Mouse (Mus musculus) common myeloid progenitor, adult 5-6 weeks (primary cell): Measurements from ENCODE around the gene Cdc37l1. TPM values are rescaled to one million over a fixed set of nuclear protein-coding genes. Genes with fewer than 3 reads are reported as not detected.
"Not testable (repeated sequence)": the region's sequence is repeated elsewhere in the genome, so short reads cannot be mapped to it uniquely, and the experiment has no call there.

Experiments
- ATAC-seq: replicated peaks from 2 replicates; pipeline ENCODE4 v1.8.0; 2016; ENCODE audit warnings: low read depth, mild to moderate bottlenecking, moderate TSS enrichment, inconsistent platforms; ENCODE audit not compliant: poor library complexity, severe bottlenecking
- total RNA-seq: library from RNA; stranded (forward); fragments of 200-1000, 187-1606 nt; gene quantifications from 2 replicates; pipeline ENCODE4 v1.2.3, GENCODE M21; 2017

The Cdc37l1 gene
- total RNA-seq, 1 experiment from 2014 or later: 42.2 TPM

DNA sequence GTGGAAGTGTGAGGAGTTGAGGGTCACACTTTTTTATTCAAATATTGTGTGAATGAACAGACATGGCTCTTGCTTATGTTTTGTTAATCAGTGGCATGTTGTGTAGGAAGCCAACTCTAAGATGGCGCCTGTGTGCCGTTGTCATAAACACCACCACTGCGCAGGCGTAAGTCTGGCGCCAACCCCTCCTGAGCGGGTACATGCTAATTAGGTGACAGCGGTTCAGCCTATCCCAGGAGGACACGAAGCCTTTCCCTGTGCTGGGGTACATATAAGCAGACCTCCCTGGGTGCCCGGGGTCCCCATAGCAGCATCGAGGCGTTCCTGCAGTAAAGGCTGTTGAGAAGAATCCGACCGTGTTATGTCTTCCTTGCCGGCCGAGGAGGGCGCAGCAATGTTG is 10.2 kb downstream of the Cdc37l1 start:
- ATAC-seq: not testable (repeated sequence)

DNA sequence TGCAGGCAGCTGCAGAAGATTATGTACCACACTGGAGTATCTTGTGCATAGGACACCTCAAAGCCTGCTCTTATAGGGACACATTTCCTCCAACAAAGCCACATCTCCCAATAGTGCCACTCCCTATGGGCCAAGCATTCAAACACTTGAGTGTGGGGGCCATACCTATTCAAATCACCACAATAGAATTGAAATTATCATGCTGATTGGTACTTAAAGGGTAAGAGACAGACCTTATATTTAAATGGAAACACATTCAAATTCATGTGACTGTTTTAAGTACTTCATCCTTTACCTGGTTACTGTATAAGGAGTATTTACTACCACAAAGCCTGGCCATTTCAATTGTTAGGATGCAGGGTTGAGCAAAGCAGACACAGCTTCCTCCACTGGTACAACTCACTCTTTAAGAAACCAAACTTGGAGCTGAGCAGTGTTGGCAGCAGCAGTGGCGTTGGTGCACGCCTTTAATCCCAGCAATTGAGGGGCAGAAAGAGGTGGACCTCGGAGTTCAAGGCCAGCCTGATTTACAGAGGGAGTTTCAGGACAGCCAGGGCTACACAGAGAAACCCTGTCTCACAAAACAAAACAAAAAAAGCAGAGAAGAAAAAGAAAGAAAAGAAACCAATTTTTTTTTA is 18.0 kb downstream of the Cdc37l1 start:
- ATAC-seq: no peak

DNA sequence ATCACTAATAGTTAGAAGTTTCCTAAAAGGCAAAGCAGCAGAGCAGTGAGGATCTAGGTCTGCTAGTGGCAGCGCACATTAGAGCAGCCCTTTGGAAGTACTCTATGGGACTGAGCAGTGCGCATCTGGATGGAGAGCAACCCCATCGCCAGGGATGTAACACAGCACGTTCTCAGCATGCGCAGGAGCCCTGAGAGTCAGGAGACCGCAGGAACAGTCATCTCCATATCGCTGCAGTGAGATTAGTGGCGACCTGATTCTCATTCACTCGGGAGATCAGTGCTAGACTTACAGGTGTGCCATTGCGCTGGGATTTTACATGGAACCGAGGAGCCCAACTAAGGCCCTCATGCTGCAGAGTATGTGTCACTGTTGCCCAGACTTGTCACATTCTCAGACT is 18.9 kb downstream of the Cdc37l1 start:
- no peak for ATAC-seq

DNA sequence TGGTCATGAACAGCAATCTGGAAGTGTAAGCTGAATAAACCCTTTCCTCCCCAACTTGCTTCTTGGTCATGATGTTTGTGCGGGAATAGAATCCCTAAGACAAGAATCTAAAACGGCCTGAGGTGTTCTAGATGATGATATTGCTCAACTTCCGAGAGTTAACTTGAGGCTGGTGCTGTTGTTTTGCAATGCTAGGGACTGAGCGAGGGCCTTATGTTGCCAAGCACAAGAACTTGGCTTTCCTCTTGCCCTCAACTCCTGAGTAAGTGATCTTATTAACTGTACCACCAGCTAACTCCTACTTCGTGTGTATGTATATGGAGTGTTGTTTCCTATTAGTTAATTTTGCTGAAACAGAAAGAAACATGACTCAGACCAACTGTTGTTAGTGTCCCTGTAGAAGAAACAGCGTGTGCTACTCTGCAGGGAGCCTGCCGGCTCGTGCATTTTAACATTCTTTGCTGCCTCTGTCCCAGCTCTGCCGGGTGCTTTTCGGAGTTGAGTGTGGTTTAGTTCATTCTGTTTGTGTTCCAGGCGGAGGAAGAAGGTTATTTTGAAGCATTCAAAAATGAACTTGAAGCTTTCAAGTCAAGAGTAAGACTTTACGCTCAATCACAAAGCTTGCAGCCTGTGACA is 21.3 kb downstream of the Cdc37l1 start:
- ATAC-seq: no peak

DNA sequence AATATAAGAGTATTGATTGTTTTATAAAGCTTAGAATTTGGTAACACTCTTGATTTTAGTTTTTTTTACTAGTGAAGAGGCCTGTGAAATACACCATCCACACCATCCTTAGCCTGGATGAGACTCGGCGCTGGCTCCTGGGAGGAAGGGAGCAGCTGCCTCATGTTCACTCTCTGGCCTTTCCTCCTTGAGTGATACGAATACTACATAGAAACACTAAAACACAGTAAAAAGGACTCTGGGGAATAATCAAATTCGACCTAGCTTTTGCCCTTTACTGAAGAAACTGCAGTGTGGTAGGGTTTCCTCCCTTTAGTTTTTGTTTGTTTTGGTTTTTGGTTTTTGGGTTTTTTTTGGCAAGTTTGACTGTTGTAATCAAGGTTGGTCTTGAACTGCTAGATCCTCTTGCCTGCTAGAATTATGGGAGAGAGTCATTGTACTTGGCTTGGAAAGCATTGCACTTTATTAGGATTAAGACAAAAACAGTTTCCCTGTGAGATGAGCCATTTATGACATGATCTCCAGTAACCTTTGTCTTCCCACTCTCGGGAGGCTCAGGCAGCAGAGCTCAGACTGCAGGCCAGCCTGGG is 24.4 kb downstream of the Cdc37l1 start:
- no peak for ATAC-seq

DNA sequence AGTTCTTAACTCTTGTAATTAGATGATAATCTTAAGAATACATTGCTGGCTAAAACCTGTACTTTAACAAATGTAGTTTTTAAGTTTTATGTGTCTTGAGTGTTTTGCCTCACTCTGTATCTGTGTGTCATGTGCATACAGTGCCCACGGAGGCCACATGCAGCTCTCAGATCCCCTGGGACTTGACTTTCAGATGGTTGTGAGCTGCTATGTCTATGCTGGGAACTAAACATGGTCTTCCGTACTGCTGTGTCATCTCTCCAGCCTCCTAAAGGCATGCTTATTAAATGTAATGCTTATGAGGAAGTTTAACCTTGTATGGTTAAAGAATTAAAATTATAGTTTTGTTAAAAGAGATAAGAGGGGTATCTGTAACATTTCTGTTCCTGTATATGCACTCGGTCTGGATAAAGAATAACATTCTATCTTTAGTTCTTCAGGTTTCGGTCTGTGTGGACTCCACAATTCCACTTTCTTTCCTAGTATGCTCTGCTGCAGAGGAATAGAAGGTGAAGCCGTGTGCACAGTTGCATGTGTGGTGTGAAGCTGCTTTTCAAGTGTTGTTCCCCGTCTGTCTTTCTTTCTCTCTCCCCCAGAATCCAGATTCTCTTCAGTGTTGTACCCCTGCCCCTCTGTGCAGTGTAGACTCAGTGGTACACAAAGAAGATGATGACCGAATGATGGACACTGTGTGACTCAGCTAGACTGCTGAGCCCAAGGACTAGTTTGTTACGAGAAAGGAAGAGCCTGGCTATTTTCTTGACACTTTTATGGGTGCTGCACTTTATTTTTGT is 25.5 kb downstream of the Cdc37l1 start:
- ATAC-seq: 0 out of 2 replicates have a peak, but pooled peaks have one; percentile 11

DNA sequence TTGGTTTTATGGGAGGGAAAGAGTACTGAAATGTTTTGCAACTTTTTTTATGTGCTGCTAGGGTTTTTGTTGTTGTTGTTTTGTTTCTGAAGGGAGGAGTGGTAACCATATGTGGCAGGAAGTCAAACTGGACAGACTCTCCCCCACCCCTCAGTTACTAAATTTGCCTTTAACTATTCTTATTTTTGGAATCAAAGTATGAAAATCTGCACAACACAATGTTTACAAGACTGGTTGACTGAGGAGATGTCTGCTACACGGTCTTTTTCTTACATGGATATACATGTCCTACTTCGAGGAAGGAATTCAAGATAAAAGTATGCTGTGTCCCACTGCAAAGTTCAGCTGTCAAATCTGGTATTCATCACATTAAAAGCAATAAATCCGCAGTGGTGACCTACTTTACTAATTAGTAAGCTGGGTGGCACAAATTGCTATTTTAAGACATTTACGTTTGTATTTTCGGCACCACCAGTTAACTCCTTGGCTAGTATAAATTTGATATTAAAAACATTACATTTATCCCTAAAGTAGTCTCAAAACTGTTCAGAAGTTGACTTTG is 26.1 kb downstream of the Cdc37l1 start:
- ATAC-seq: no peak

DNA sequence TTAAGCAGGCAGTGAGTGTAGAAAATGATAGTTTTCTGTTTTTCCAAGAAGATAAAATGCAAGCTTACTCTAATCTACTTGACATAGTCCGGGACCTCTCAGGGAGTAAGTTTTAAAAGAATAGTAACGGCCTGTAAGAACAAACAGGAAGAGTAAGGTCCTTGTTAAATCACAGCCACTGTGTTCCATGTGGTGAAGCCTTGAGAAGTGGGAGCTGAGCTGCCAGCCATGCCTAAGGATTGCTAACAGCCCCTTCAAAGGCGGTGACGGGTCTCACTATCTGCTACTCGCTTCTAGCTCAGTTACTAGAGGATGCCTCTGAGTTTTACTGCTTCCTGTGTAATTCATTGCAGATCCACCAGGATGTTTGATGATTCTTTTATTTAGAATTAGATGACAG is 26.6 kb downstream of the Cdc37l1 start:
- no peak for ATAC-seq

DNA sequence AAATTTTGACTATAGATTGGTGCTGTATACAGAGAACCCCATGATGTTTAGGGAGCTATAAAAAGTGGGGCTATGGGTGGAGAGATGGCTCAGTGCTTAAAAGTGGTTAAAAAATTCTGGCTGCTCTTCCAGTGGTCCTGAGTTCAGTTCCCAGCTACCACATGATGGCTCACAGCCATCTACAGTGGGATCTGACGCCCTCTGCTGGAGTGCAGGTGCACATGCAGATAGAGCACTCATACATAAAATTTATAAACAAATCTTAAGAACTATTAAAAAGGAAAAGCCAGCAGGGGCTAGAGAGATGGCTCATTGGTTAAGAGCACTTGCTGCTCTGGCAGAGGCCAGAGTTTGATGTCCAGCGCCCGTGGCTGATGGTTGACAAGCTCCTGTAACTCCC is 29.5 kb downstream of the Cdc37l1 start:
- ATAC-seq: no peak

DNA sequence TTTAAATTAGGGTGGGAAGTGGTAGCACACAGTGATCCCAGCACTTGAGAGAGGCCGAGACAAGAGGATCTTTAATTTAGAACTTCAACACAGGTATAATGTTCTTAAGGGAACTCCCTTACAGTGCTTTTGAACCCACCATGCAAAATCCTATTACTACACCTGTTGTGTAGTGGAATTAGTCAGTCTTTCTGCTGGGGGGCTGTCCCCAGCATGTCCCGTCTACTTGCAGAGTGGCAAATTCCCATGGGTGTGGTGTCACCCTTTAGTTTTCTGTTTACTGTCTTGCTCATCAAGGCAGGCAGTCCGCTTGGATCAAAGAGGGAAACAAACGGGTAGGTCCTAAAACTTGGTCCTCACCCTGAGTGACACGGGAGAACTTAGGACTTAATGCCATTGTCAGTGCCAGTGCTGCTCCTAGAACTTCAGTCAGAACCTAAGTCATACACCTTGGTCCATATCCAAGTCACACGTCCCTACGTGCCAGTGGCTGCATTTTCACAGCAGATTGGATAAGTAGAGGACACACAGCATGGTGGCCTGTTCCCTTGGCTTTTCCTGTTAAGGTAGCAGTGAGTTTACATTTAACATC is 31.7 kb downstream of the Cdc37l1 start:
- no peak for ATAC-seq

DNA sequence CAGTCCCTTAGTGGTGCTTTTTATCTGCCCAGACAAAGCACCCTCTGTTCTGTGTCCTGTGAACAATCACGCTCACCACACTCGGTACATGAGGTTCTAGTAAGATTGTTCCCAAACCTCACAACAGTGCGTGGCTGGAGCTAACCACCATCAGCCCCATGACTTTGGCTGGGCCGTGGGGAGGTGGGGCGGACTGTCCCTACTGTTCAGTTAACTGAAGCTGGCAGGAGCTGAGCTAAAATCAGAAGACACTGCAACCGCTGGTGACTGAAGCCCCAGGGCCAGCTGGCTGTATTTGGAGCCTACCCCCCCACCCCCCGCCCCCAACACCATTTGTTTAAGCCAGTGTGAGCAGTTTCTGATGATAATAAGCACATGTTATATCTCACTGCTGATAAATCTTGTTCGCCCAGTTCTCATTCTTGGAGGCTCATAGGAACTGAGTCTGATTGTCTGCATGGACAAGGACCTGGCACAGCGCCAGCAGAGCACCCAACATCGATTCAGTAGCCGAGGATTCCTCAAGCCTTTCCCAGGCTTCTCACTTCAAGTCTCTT is 34.3 kb downstream of the Cdc37l1 start:
- peak; percentile 74 for ATAC-seq

DNA sequence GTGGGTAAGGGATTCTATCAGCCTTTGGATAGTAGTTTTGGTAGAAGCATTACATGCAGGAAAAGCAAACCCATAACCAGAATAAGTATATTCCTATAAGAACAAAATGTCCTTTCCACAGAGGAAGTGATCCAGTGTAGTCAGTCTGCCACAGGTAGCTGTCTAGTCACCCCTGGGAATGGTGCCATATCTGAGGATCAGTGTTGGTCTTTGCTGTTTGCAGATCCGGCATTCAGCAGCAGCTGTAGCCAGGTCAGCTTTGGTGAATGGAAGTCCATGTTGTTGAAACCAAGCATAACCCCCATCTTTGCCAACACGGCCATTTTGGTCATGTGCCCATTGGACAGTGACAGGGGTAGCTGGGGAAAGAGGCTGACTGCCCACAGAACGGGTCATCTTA is 41.6 kb downstream of the Cdc37l1 start:
- ATAC-seq: no peak

DNA sequence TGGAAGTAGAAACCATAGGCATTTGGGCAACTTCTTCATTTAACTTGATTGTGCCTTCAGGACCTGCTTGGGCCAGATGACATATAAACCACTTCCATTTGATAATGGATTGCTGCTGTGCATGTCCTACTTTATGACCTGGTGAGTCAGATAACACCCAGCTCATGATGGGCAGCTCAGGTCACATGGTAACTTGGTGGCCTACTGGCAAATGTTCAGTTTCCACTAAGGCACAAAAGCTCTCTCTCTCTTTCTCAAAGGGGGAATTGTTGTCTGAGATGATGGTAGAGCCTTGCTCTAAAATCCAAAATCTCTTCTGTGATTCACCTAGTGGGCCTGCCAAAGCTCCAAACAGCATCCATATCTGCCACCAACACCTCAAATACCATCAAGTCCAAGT is 42.5 kb downstream of the Cdc37l1 start:
- ATAC-seq: no peak

DNA sequence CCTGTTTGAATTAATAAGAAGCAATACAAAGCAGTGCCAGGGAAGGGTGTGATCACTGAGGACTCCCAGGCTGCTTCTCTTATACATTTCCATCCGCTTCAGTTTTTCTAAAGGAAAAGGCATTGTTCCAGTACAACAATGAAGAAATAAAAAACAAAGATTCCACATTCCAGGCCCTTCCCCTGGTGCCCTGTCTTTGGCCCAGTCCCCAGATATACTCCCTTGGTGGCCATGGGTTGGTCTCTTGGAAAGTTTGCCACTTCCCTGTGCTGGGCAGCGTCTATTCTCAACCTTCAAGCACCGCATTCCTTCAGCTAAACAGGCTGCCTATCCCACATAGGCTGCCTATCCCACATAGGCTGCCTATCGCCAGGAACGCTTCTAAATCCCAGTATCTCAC is 46.9 kb downstream of the Cdc37l1 start:
- no peak for ATAC-seq

DNA sequence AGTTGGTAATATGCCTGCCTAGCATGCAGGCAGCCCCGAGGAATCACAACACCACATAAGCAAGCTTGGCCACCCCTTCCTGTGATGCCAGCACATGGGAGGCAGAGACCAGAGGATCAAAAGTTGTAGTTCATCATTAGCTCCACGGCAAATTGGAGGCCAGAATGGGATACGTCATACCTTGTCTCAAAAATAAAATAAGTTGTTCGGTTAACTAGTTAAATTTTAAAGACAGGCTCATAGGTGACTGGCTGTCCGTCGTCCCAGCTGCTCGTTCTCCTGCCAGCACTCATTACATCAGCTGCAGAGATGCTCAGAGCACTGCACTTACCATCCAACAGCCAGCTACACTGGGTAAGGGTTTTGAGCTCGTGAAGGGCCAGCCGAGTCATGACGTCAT is 47.4 kb downstream of the Cdc37l1 start:
- ATAC-seq: no peak

DNA sequence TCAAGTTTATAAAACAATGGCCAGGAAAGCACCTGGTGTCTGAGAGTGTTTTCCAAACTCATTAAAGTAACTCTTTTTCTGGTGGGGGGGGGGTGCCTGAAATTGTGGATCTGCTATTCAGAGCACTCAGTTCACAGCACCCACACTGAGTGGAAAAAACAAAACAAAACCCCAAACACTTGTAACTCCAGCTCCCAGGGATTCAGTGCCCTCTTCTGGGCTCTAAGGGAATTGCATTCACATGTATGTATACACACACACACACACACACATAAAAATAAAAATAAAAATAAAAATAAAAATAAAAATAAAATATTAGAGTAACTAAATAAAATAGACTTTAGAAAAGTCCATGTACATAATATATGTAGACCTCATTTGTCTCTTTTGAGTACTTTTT is 49.2 kb downstream of the Cdc37l1 start:
- no peak for ATAC-seq

DNA sequence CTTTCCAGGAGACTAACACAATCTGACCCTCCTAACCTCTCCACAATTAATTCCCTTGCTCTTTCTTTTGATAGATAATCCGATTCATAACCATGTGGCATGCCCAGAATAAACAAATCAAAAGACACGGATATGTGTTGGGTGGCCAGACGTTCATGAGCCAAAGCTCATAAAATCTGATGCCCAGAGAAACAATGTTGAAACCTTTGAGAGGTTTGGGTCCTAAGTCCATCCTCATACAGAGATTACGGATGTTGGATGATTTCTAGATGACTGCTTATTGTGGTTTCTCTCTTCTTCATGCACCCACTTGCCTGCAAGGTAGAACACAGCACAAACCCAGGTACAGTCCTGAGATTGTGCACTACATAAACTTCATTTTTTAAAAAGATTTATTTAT is 50.1 kb downstream of the Cdc37l1 start:
- ATAC-seq: no peak

DNA sequence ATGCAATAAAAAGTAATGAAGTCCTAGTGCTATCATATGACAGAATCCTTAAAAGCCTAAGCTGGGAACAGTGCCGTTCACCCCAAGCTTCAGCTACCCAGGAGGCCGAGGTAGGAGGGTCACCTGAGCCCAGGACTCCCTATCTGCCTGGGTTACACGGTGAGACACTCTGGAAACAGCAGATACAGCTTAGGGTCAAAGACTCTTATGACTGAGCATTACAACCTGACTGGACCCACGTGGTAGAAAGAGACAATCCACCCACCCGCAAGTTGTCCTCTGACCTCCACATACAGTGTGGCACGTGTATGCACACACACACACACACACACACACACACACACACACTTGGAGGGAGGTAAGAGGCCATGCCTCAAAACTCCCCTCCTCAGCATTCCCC is 52.0 kb downstream of the Cdc37l1 start:
- ATAC-seq: no peak

DNA sequence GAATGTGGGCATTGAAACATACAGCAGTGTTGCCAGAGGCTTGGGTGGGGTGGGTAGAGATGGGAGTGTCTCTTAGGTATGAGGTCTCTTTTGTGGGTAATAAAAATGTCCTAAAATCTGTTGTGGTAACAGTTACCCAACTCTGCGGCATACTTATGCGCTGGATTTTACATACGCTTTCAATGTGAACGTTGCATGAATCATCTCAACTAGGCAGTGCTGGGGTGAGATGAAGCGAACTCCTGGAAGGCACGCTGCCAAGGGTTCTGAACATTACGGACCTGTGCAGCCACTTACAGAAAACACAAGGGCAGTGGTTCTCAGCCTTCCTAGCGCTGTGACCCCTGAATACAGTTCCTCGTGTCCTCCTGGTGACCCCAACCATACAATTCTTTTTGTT is 52.5 kb downstream of the Cdc37l1 start:
- 0 out of 2 replicates have a peak, but pooled peaks have one; percentile 15 for ATAC-seq

DNA sequence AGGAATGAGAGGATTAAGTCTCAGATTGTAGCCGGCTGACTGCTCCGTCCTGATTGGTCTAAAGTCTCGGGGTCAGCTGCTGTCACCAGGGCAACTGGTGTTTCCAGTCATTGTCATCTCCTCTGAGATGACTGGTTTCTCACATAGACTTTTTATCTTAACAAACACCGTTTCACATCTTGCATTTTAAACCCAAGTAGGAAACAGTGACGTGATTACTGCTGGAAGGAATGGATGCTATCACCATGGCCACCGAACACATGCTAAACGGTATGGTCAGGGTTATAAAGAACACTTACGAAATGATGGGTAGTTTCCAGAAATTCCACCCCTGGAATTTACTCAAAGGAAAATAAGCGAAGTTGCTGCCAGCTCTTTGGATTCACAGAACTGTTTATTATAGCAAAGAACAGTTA is 54.2 kb downstream of the Cdc37l1 start:
- no peak for ATAC-seq
